Mouse (Mus musculus) cerebellum, adult 9-11 months (tissue): Measurements from ENCODE around the gene Gon4l.

Experiments
- DNase-seq: peaks from one replicate; pipeline ENCODE4 v3.0.0; 2022

Gene Gon4l

DNA sequence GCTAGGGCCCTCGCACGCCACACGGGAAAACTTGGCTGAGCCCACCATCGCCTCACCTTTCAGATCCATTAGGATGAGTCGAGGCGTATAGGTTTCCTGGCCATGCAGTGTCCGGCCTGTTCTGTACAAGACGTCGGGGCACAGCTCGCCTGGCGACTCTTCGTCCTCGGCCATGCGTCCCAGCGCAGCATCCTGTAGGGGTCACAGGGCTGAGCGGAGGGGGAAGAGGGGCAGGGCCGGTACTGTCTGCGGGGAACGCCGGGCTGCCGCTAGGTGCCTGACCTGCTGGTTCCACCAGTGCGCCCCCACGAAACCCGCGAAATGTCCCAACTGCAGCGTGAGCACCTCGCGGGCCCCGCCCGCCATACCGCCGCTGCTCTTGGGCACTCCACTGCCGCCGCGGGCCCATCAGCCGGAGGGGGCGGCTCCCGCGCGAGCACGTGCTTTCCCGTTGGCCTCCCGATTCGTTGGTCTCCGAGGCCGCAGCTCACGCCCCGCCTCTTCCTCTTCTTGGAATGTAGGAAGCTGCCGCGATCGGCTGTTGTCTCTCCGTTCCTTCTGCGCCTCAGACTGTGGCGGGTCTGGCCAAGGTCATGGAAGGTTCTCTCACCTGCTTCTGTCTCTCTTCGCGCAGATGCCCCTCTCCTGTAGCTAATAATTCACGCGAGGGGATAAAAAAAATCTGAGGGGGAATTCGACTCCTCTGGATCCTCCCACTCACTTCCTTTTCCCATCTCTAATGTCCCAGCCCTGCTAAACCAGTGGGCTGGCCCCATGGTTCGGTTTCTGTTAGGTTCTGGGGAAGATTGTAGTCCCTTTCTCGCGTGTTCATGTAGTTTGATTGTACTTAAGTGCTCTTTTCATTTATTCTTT lies 78.7 kb downstream of the Gon4l start, which contains the start of gene Msto1:
TSS of gene Msto1 (minus strand) at position 489 of the 873 bp plus-strand sequence.
- DNase-seq = peak; percentile 92

DNA sequence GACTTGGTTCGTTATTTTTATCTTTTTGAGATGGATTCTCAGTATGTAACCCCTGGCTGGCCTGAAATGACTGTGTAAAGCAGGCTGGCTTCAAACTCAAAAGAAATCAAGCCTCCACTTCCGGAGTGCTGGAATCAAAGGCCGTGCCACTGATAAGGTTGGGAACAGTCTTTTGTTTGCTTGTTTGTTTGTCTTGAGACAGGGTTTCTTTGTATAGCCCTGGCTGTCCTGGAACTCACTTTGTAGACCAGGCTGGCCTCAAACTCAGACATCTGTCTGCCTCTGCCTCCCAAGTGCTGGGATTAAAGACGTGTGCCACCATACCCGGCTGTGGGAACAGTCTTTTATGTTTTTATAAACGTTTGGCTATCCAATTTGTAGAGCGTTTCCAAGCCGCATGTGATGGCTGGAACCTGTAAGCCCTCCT lies 79.4 kb downstream of the Gon4l start:
- no peak for DNase-seq

GRCm38 (mm10) chr3:88918981-88919380 lies 84.0 kb downstream of the Gon4l start:
- DNase-seq = no peak

GRCm38 (mm10) chr3:88921411-88921810 lies 86.4 kb downstream of the Gon4l start:
- no peak for DNase-seq

DNA sequence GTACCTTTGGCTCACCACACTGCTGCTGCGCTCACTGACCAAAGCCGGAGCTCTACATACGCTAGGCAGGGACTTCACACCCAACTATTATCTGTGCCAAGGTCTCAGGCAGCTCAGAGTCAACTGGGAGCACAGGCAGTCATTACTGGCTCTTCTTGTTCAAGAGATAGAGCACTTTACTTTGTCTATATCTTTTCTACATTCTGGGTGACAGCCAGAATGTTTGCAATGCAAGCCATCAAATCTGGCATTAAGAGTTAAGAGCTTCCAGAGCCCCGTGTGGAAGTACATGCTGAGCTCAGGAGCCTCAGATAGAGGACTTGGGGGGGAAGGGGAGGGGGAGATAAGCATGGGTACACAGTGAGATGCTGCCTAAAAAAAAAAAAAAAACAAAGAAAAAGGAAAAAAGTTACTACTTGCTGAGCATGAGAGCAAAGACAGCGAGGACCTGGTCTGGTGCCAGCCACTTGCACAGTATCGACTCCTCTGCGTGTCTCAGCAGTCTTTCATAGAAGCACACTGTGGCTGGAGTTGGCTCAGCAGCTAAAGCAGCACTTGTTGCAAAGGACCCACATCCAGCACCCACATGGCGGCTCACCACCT lies 89.1 kb downstream of the Gon4l start:
- no peak for DNase-seq

- DNase-seq = no peak
Observed at GRCm38 (mm10) chr3:88925651-88926050, 90.6 kb downstream of the Gon4l start.

GRCm38 (mm10) chr3:88929501-88929900 lies 94.5 kb downstream of the Gon4l start:
- DNase-seq = no peak

GRCm38 (mm10) chr3:88939071-88939470 lies 104.0 kb downstream of the Gon4l start:
- DNase-seq = no peak

DNA sequence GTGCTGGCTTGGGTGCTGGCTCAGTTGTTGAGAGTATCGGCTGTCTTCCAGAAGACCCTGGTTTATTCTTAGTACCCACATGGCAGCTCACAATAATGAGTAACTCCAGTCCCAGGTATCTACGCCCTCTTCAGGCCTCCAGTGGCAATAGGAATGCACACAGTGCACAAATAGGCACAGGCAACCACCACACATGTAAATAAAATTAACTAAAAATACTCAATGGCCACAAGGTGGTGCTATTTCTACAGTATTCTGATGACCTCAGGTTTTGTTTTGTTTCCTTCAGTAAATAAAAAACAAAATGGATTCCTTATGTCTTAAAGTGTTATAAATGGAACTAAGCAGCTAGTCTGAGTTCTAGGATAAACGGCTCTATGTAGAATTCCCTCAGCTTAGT lies 104.7 kb downstream of the Gon4l start:
- peak; percentile 26 for DNase-seq

GRCm38 (mm10) chr3:88942316-88942880 lies 107.4 kb downstream of the Gon4l start:
- DNase-seq = no peak

GRCm38 (mm10) chr3:88944109-88944508 lies 109.1 kb downstream of the Gon4l start:
- DNase-seq = no peak

DNA sequence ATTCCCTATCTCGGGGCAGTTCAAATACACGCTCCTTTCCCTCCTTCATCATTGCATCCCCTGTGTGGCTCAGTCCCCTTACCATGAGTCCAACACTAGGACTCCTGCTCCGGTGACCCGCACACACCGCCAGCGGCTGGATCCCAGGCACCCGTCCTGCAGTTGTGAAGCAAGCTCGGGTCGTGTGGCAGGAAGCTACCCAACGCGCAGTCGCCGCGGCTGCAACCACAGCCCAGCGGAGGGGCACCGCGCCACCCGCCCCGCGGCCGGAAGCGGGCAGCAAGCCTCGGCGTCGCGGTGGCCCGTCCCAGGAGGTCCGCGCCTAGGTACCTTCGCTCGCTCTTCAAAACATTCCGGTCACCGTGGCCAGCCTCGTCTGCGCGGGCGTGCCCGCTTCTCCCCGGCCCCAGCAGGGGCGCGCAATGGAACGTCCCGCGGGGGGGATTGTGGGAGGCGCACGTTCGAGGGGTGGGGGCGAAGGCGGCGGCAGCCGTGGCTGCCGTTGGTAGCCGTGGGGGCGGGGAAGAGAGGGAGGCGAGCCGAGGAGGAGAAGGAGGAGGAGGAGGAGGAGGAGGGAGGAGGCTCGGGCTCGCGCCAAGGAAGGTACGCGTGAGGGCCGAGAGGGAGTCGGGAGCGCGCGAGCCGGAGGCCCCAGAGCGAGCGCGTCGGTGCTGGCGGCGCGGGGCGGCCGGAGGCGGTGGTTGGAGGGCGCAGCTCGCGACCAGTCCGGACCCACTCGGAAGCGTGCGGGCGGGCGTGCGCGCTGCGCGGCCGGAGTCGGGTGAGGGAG lies 115.0 kb downstream of the Gon4l start:
- DNase-seq = peak; percentile 92

DNA sequence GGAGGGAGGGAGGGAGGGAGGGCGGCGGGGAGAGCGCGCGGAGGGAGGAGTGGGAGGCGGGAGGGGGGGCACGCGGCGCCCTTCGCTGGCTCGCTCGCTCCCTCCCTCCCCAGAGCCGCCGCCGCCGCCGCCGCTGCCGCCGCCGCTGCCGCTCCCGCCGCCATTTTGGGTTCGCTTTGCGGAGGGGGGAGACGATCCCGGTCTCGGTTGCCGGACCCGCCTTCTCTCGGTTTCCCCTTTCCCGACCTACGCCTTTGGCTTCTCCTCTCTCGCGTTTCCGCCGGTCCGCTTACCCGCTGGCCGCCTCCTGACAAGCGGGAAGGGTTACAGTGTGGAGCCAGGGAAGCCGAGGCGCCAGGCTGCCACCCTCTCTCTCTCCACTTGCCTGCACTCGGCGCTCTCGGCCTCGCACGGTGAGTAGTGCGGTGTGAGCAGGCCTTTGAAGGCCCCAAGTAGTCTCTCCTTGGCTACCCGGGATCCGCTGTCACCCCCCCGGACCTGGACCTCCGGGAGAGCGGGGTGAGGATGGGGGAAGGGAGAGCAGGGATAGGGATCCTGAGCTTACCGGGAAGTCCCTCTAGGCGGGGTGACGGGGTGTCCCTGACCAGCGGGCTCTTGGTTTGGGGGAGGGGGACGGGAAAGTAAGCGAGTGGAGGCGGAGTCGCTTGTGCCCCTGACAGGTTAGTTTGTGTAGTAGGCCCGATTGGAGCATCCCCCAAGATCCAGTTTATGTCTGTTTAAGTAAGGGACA lies 115.7 kb downstream of the Gon4l start, which contains the start of the genes Ash1l and Dap3:
TSS of gene Ash1l (plus strand) at position 47 of the 751 bp plus-strand sequence.
TSS of gene Dap3 (minus strand) at position 606 of the 751 bp plus-strand sequence.
- DNase-seq = peak; percentile 85

GRCm38 (mm10) chr3:88951327-88951800 lies 116.3 kb downstream of the Gon4l start:
- no peak for DNase-seq

- no peak for DNase-seq
Observed at GRCm38 (mm10) chr3:88953246-88953645, 118.2 kb downstream of the Gon4l start.

- no peak for DNase-seq
Observed at GRCm38 (mm10) chr3:88953736-88954135, 118.7 kb downstream of the Gon4l start.
